Mouse (Mus musculus): Measurements from ENCODE around the gene Smoc1.

- TF ChIP-seq CTCF (IDR thresholded peaks at IDR 0.05; ENCODE audit: low read depth) (no peak), EP300 (IDR thresholded peaks at IDR 0.05; ENCODE audit: low read depth) (no peak)
Measured at GRCm38 (mm10) chr12:81055000-81055705, 28.5 kb downstream of the Smoc1 start.
